Mouse (Mus musculus): ENCODE data around the gene Eml1. TPM values are rescaled to one million over a fixed set of nuclear protein-coding genes. Genes with fewer than 3 reads are reported as not detected.

The Eml1 gene
- polyA plus RNA-seq, 1 experiment from 2014 or later: 91.3 TPM

- Histone ChIP-seq H3K9me3 (ENCODE audit: control insufficient read depth, low read length) (no peaks in the 10 kb centered on the region), H3K27ac (ENCODE audit: low read depth, low read length) (no peak overlapping the region), H3K36me3 (ENCODE audit: control insufficient read depth, insufficient read depth, low read length) (no peaks in the 10 kb centered on the region), H3K9ac (ENCODE audit: low read depth, low read length) (no peak overlapping the region), H3K4me1 (replicated peaks; ENCODE audit: control insufficient read depth, insufficient read depth, low read length) (peaks cover 2% of the 10 kb centered on the region), H3K27me3 (ENCODE audit: control insufficient read depth, insufficient read depth, low read length) (no peaks in the 10 kb centered on the region), H3K4me2 (replicated peaks; ENCODE audit: low read depth, low read length) (no peak overlapping the region), H3K4me3 (ENCODE audit: low read depth, low read length) (no peak overlapping the region)
- 90% methylated on average over 13 of the region's 13 CpGs for WGBS
- DNase-seq (ENCODE audit: low spot score): no peak
- no peak for ATAC-seq (ENCODE audit: low FRiP score)
Measured at GRCm38 (mm10) chr12:108437446-108437845, 66.7 kb downstream of the Eml1 start.

- no peaks in the 10 kb centered on the region for H3K9me3 ChIP-seq (ENCODE audit: control insufficient read depth, low read length)
- peak overlapping the region; percentile 58 for H3K27ac ChIP-seq (ENCODE audit: low read depth, low read length)
- H3K4me2 ChIP-seq (replicated peaks; ENCODE audit: low read depth, low read length): 0 out of 2 replicates have a peak overlapping the region, but pooled peaks have one; percentile 11
- no peaks in the 10 kb centered on the region for H3K27me3 ChIP-seq (ENCODE audit: control insufficient read depth, insufficient read depth, low read length)
- WGBS: under 1% methylated on average over 10 of the region's 10 CpGs
- ATAC-seq (ENCODE audit: low FRiP score) (peak; percentile 81), DNase-seq (ENCODE audit: low spot score) (peak; percentile 75)
- no peaks in the 10 kb centered on the region; the same call in 1 of the 2 replicates for H3K4me1 ChIP-seq (replicated peaks; ENCODE audit: control insufficient read depth, insufficient read depth, low read length)
- H3K36me3 ChIP-seq (ENCODE audit: control insufficient read depth, insufficient read depth, low read length): no peaks in the 10 kb centered on the region
- no peak overlapping the region for H3K4me3 ChIP-seq (ENCODE audit: low read depth, low read length)
- 0 out of 2 replicates have a peak overlapping the region, but pooled peaks have one; percentile 34 for H3K9ac ChIP-seq (ENCODE audit: low read depth, low read length)
Measured at GRCm38 (mm10) chr12:108443271-108443670, 72.5 kb downstream of the Eml1 start.

GRCm38 (mm10) chr12:108443708-108444107 lies 73.0 kb downstream of the Eml1 start:
- peak; percentile 31; the same call in 1 of the 2 replicates for ATAC-seq (ENCODE audit: low FRiP score)
- peak overlapping the region; percentile 1; the same call in 1 of the 2 replicates for H3K27ac ChIP-seq (ENCODE audit: low read depth, low read length)
- 0 out of 2 replicates have a peak overlapping the region, but pooled peaks have one; percentile 11 for H3K4me2 ChIP-seq (replicated peaks; ENCODE audit: low read depth, low read length)
- H3K9me3 ChIP-seq (ENCODE audit: control insufficient read depth, low read length): no peaks in the 10 kb centered on the region
- H3K36me3 ChIP-seq (ENCODE audit: control insufficient read depth, insufficient read depth, low read length): no peaks in the 10 kb centered on the region
- no peak overlapping the region for H3K4me3 ChIP-seq (ENCODE audit: low read depth, low read length)
- no peaks in the 10 kb centered on the region for H3K27me3 ChIP-seq (ENCODE audit: control insufficient read depth, insufficient read depth, low read length)
- 56% methylated on average over 5 of the region's 5 CpGs for WGBS
- H3K9ac ChIP-seq (ENCODE audit: low read depth, low read length): no peak overlapping the region
- no peaks in the 10 kb centered on the region; the same call in 1 of the 2 replicates for H3K4me1 ChIP-seq (replicated peaks; ENCODE audit: control insufficient read depth, insufficient read depth, low read length)
- DNase-seq (ENCODE audit: low spot score): no peak

DNA sequence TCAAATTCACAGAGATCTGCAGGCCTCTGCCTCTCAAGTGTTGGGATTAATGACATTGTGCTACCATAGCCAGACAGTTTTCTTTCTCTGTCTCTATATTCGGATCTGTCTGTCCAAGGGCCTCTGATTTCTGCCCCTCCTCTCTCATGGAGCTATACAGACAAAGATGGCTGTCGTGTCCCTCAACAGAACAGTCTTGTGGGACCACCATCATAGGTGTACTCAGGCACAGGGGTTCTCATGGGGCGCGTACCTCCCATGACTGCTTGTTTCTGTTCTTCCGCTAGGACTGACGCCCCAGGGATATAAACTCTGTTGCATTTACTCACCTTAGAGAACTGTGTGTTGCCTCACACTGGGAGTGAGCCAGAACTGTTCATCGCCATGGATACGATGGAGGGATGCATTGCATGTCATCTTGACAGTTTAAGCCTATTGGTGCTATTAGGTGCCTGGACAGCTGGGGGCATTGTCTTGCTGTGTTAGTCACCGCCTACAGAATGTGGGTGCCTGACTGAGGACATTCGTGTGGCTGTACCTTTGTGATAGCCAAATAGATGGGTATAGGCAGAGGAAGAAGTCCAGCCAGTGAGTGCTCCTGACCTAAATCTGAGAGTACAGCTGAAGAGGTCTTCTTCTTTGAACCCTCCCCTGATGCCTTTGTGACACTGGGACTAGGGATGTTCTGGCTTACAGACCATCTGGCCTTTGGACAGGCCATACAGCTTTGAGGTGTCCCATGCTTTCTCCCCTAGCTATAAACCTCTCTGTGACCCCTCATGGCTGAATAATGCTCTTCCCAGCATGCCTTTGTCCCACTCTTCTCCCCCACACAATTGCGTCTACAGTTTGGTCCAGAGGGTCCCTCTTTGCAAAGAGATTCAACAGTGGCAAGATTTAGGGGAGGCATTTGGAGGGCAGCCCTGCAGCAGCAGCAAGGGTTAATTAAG lies 73.7 kb downstream of the Eml1 start:
- no peak overlapping the region for H3K4me3 ChIP-seq (ENCODE audit: low read depth, low read length)
- ATAC-seq (ENCODE audit: low FRiP score) (peak; percentile 68), DNase-seq (ENCODE audit: low spot score) (peak; percentile 61)
- WGBS: 51% methylated on average over 11 of the region's 11 CpGs
- H3K27ac ChIP-seq (ENCODE audit: low read depth, low read length): peak overlapping the region; percentile 1; the same call in 1 of the 2 replicates
- H3K9ac ChIP-seq (ENCODE audit: low read depth, low read length): peak overlapping the region; percentile 2; the same call in 1 of the 2 replicates
- no peaks in the 10 kb centered on the region; the same call in 1 of the 2 replicates for H3K4me1 ChIP-seq (replicated peaks; ENCODE audit: control insufficient read depth, insufficient read depth, low read length)
- H3K36me3 ChIP-seq (ENCODE audit: control insufficient read depth, insufficient read depth, low read length): no peaks in the 10 kb centered on the region
- H3K27me3 ChIP-seq (ENCODE audit: control insufficient read depth, insufficient read depth, low read length): no peaks in the 10 kb centered on the region
- no peak overlapping the region for H3K4me2 ChIP-seq (replicated peaks; ENCODE audit: low read depth, low read length)
- H3K9me3 ChIP-seq (ENCODE audit: control insufficient read depth, low read length): no peaks in the 10 kb centered on the region

DNA sequence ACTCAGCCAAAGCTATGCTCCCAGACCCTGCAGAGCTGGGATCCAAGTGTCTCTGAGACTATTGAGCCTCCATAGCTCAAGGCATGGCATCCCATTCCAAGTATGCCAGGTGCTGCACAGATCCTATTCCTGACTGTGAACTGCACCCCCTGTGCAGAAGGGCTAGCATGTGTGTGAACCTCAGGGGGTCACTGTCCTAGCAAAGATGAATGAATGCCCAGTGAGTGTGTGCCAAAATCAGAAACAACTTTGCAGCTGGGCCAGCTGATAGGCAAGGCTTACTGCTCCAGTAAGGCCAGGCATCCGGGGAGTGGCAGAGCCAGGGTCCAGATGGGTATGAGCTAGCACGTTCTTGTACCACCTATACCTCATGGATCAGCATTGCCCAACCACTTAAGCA lies 76.0 kb downstream of the Eml1 start:
- Histone ChIP-seq H3K4me2 (replicated peaks; ENCODE audit: low read depth, low read length) (no peak overlapping the region), H3K27me3 (ENCODE audit: control insufficient read depth, insufficient read depth, low read length) (no peaks in the 10 kb centered on the region), H3K36me3 (ENCODE audit: control insufficient read depth, insufficient read depth, low read length) (no peaks in the 10 kb centered on the region), H3K4me3 (ENCODE audit: low read depth, low read length) (no peak overlapping the region), H3K9me3 (ENCODE audit: control insufficient read depth, low read length) (no peaks in the 10 kb centered on the region), H3K27ac (ENCODE audit: low read depth, low read length) (no peak overlapping the region), H3K4me1 (replicated peaks; ENCODE audit: control insufficient read depth, insufficient read depth, low read length) (no peaks in the 10 kb centered on the region; the same call in 1 of the 2 replicates), H3K9ac (ENCODE audit: low read depth, low read length) (no peak overlapping the region)
- WGBS: 92% methylated on average over 2 of the region's 2 CpGs
- DNase-seq (ENCODE audit: low spot score): no peak
- ATAC-seq (ENCODE audit: low FRiP score): no peak

GRCm38 (mm10) chr12:108448396-108448795 lies 77.6 kb downstream of the Eml1 start:
- Histone ChIP-seq H3K9me3 (ENCODE audit: control insufficient read depth, low read length) (no peaks in the 10 kb centered on the region), H3K4me2 (replicated peaks; ENCODE audit: low read depth, low read length) (no peak overlapping the region), H3K27ac (ENCODE audit: low read depth, low read length) (no peak overlapping the region), H3K4me1 (replicated peaks; ENCODE audit: control insufficient read depth, insufficient read depth, low read length) (no peaks in the 10 kb centered on the region; the same call in 1 of the 2 replicates), H3K9ac (ENCODE audit: low read depth, low read length) (no peak overlapping the region), H3K27me3 (ENCODE audit: control insufficient read depth, insufficient read depth, low read length) (no peaks in the 10 kb centered on the region), H3K36me3 (ENCODE audit: control insufficient read depth, insufficient read depth, low read length) (no peaks in the 10 kb centered on the region), H3K4me3 (ENCODE audit: low read depth, low read length) (no peak overlapping the region)
- DNase-seq (ENCODE audit: low spot score) (no peak), ATAC-seq (ENCODE audit: low FRiP score) (no peak)
- WGBS: 92% methylated on average over 7 of the region's 7 CpGs

- no peak for ATAC-seq (ENCODE audit: low FRiP score)
- Histone ChIP-seq H3K9ac (ENCODE audit: low read depth, low read length) (no peak overlapping the region), H3K4me1 (replicated peaks; ENCODE audit: control insufficient read depth, insufficient read depth, low read length) (no peaks in the 10 kb centered on the region; the same call in 1 of the 2 replicates), H3K36me3 (ENCODE audit: control insufficient read depth, insufficient read depth, low read length) (no peaks in the 10 kb centered on the region), H3K27ac (ENCODE audit: low read depth, low read length) (no peak overlapping the region), H3K9me3 (ENCODE audit: control insufficient read depth, low read length) (no peaks in the 10 kb centered on the region), H3K4me3 (ENCODE audit: low read depth, low read length) (no peak overlapping the region), H3K4me2 (replicated peaks; ENCODE audit: low read depth, low read length) (no peak overlapping the region), H3K27me3 (ENCODE audit: control insufficient read depth, insufficient read depth, low read length) (no peaks in the 10 kb centered on the region)
- no peak for DNase-seq (ENCODE audit: low spot score)
- 87% methylated on average over 11 of the region's 11 CpGs for WGBS
Measured at GRCm38 (mm10) chr12:108449935-108450334, 79.2 kb downstream of the Eml1 start.

DNA sequence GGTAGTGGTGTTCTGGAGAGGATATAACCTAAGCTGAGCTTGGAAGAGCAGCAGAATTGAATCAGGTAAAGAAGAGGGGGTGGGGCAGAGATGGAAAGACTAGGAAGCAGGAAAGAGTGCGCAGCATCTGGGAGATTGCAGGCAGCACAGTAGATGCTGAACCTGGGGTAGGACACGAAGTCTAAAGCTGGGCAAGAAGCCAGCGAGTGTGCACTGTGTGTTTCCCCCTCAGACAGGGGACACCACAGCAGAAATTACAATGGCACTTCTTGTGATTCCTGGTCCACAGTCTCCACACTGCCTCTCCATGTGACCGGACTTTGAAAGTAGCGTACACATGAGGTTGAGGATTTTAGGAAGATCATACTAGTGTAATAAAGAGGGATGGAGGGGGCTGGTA lies 79.8 kb downstream of the Eml1 start:
- no peaks in the 10 kb centered on the region; the same call in 1 of the 2 replicates for H3K4me1 ChIP-seq (replicated peaks; ENCODE audit: control insufficient read depth, insufficient read depth, low read length)
- no peak overlapping the region for H3K27ac ChIP-seq (ENCODE audit: low read depth, low read length)
- H3K27me3 ChIP-seq (ENCODE audit: control insufficient read depth, insufficient read depth, low read length): no peaks in the 10 kb centered on the region
- H3K9ac ChIP-seq (ENCODE audit: low read depth, low read length): no peak overlapping the region
- H3K4me3 ChIP-seq (ENCODE audit: low read depth, low read length): no peak overlapping the region
- no peak overlapping the region for H3K4me2 ChIP-seq (replicated peaks; ENCODE audit: low read depth, low read length)
- WGBS: 86% methylated on average over 5 of the region's 5 CpGs
- ATAC-seq (ENCODE audit: low FRiP score) (no peak), DNase-seq (ENCODE audit: low spot score) (no peak)
- H3K9me3 ChIP-seq (ENCODE audit: control insufficient read depth, low read length): no peaks in the 10 kb centered on the region
- H3K36me3 ChIP-seq (ENCODE audit: control insufficient read depth, insufficient read depth, low read length): no peaks in the 10 kb centered on the region
